Mouse (Mus musculus): Measurements from ENCODE around the gene Ccdc103. TPM values are rescaled to one million over a fixed set of nuclear protein-coding genes. Genes with fewer than 3 reads are reported as not detected.

Ccdc103 gene
- polyA plus RNA-seq, 1 experiment from 2014 or later: 0.99 TPM

- WGBS: 2% methylated on average over 43 of the region's 43 CpGs
Measured at GRCm38 (mm10) chr11:102893015-102893651, 12.1 kb downstream of the Ccdc103 start.

GRCm38 (mm10) chr11:102894716-102895115, 13.7 kb downstream of the Ccdc103 start:
- WGBS: 77% methylated on average over 4 of the region's 4 CpGs
- Histone ChIP-seq H3K4me1 (replicated peaks) (peaks cover 10% of the 10 kb centered on the region), H3K9me3 (no peaks in the 10 kb centered on the region), H3K36me3 (no peaks in the 10 kb centered on the region), H3K4me2 (no peak overlapping the region), H3K9ac (replicated peaks) (no peak overlapping the region), H3K27me3 (peaks cover 59% of the 10 kb centered on the region), H3K4me3 (replicated peaks) (no peak overlapping the region), H3K27ac (no peak overlapping the region)
- ATAC-seq (ENCODE audit: insufficient number of reproducible peaks, insufficient read depth, low FRiP score, low TSS enrichment, low read depth): no peak

More at GRCm38 (mm10) chr11:102893015-102893651, 12.1 kb downstream of the Ccdc103 start:
- H3K9ac ChIP-seq (replicated peaks): peak overlapping the region; percentile 59
- ATAC-seq (ENCODE audit: insufficient number of reproducible peaks, insufficient read depth, low FRiP score, low TSS enrichment, low read depth): peak; percentile 48; the same call in 1 of the 2 replicates
- H3K4me1 ChIP-seq (replicated peaks): peaks cover 10% of the 10 kb centered on the region
- H3K36me3 ChIP-seq: no peaks in the 10 kb centered on the region
- H3K9me3 ChIP-seq: no peaks in the 10 kb centered on the region
- peaks cover 72% of the 10 kb centered on the region for H3K27me3 ChIP-seq
- H3K27ac ChIP-seq: no peak overlapping the region
- peak overlapping the region; percentile 40 for H3K4me3 ChIP-seq (replicated peaks)
- peak overlapping the region; percentile 69 for H3K4me2 ChIP-seq

GRCm38 (mm10) chr11:102895779-102896178, 14.8 kb downstream of the Ccdc103 start:
- H3K27me3 ChIP-seq: peaks cover 63% of the 10 kb centered on the region
- no peak overlapping the region for H3K27ac ChIP-seq
- WGBS: 80% methylated on average over 9 of the region's 9 CpGs
- no peak overlapping the region for H3K4me2 ChIP-seq
- H3K9ac ChIP-seq (replicated peaks): no peak overlapping the region
- no peak for ATAC-seq (ENCODE audit: insufficient number of reproducible peaks, insufficient read depth, low FRiP score, low TSS enrichment, low read depth)
- no peak overlapping the region for H3K4me3 ChIP-seq (replicated peaks)
- no peaks in the 10 kb centered on the region for H3K36me3 ChIP-seq
- H3K9me3 ChIP-seq: no peaks in the 10 kb centered on the region
- H3K4me1 ChIP-seq (replicated peaks): peaks cover 10% of the 10 kb centered on the region

- no peaks in the 10 kb centered on the region for H3K9me3 ChIP-seq
- WGBS: 77% methylated on average over 20 of the region's 20 CpGs
- no peak overlapping the region for H3K4me2 ChIP-seq
- H3K9ac ChIP-seq (replicated peaks): no peak overlapping the region
- peaks cover 58% of the 10 kb centered on the region for H3K27me3 ChIP-seq
- H3K4me1 ChIP-seq (replicated peaks): peaks cover 10% of the 10 kb centered on the region
- no peak overlapping the region for H3K27ac ChIP-seq
- ATAC-seq (ENCODE audit: insufficient number of reproducible peaks, insufficient read depth, low FRiP score, low TSS enrichment, low read depth): no peak
- no peak overlapping the region for H3K4me3 ChIP-seq (replicated peaks)
- no peaks in the 10 kb centered on the region for H3K36me3 ChIP-seq
Measured at GRCm38 (mm10) chr11:102896641-102897040, 15.6 kb downstream of the Ccdc103 start.

GRCm38 (mm10) chr11:102898408-102898807, 17.4 kb downstream of the Ccdc103 start:
- no peak overlapping the region for H3K27ac ChIP-seq
- H3K27me3 ChIP-seq: peaks cover 46% of the 10 kb centered on the region
- WGBS: 79% methylated on average over 9 of the region's 9 CpGs
- no peaks in the 10 kb centered on the region for H3K36me3 ChIP-seq
- H3K4me3 ChIP-seq (replicated peaks): no peak overlapping the region
- no peak for ATAC-seq (ENCODE audit: insufficient number of reproducible peaks, insufficient read depth, low FRiP score, low TSS enrichment, low read depth)
- H3K4me2 ChIP-seq: no peak overlapping the region
- H3K4me1 ChIP-seq (replicated peaks): peaks cover 8% of the 10 kb centered on the region
- no peaks in the 10 kb centered on the region for H3K9me3 ChIP-seq
- H3K9ac ChIP-seq (replicated peaks): no peak overlapping the region

- Histone ChIP-seq H3K9me3 (no peaks in the 10 kb centered on the region), H3K27me3 (peaks cover 23% of the 10 kb centered on the region), H3K4me2 (no peak within 1 kb of the TSS), H3K36me3 (peaks cover 12% of the 10 kb centered on the region), H3K4me1 (replicated peaks) (0 out of 2 replicates have a peak, but pooled peaks cover 5% of the 10 kb centered on the region), H3K9ac (replicated peaks) (no peak within 1 kb of the TSS), H3K27ac (no peak within 1 kb of the TSS), H3K4me3 (replicated peaks) (no peak within 1 kb of the TSS)
- 11% methylated on average over 7 of the region's 7 CpGs for WGBS
- no peak for ATAC-seq (ENCODE audit: insufficient number of reproducible peaks, insufficient read depth, low FRiP score, low TSS enrichment, low read depth)
Measured at GRCm38 (mm10) chr11:102900763-102901162, 19.8 kb downstream of the Ccdc103 start, which contains the start of gene Gfap. Gfap (minus strand) TSS chr11:102900912.

- ATAC-seq (ENCODE audit: insufficient number of reproducible peaks, insufficient read depth, low FRiP score, low TSS enrichment, low read depth): no peak
- H3K9me3 ChIP-seq: no peaks in the 10 kb centered on the region
- peaks cover 16% of the 10 kb centered on the region for H3K36me3 ChIP-seq
- H3K4me2 ChIP-seq: no peak overlapping the region
- WGBS: 58% methylated on average over 4 of the region's 4 CpGs
- no peak overlapping the region for H3K4me3 ChIP-seq (replicated peaks)
- H3K9ac ChIP-seq (replicated peaks): no peak overlapping the region
- H3K27ac ChIP-seq: no peak overlapping the region
- 0 out of 2 replicates have a peak, but pooled peaks cover 5% of the 10 kb centered on the region for H3K4me1 ChIP-seq (replicated peaks)
- H3K27me3 ChIP-seq: peaks cover 18% of the 10 kb centered on the region
Measured at GRCm38 (mm10) chr11:102901199-102901598, 20.2 kb downstream of the Ccdc103 start.

- Histone ChIP-seq H3K4me1 (replicated peaks) (0 out of 2 replicates have a peak, but pooled peaks cover 2% of the 10 kb centered on the region), H3K27me3 (peaks cover 9% of the 10 kb centered on the region; the same call in 1 of the 2 replicates), H3K9me3 (no peaks in the 10 kb centered on the region), H3K27ac (no peak overlapping the region), H3K4me3 (replicated peaks) (no peak overlapping the region), H3K36me3 (peaks cover 25% of the 10 kb centered on the region), H3K4me2 (no peak overlapping the region), H3K9ac (replicated peaks) (no peak overlapping the region)
- WGBS: 77% methylated on average over 5 of the region's 5 CpGs
- ATAC-seq (ENCODE audit: insufficient number of reproducible peaks, insufficient read depth, low FRiP score, low TSS enrichment, low read depth): no peak
Measured at GRCm38 (mm10) chr11:102902107-102902506, 21.1 kb downstream of the Ccdc103 start.

GRCm38 (mm10) chr11:102903654-102904053, 22.6 kb downstream of the Ccdc103 start:
- H3K4me1 ChIP-seq (replicated peaks): no peaks in the 10 kb centered on the region
- H3K27ac ChIP-seq: no peak overlapping the region
- H3K4me2 ChIP-seq: no peak overlapping the region
- H3K4me3 ChIP-seq (replicated peaks): no peak overlapping the region
- H3K9ac ChIP-seq (replicated peaks): no peak overlapping the region
- peaks cover 4% of the 10 kb centered on the region; the same call in 1 of the 2 replicates for H3K27me3 ChIP-seq
- H3K36me3 ChIP-seq: peaks cover 41% of the 10 kb centered on the region
- WGBS: 84% methylated on average over 7 of the region's 7 CpGs
- no peaks in the 10 kb centered on the region for H3K9me3 ChIP-seq
- no peak for ATAC-seq (ENCODE audit: insufficient number of reproducible peaks, insufficient read depth, low FRiP score, low TSS enrichment, low read depth)

- no peak overlapping the region for H3K4me3 ChIP-seq (replicated peaks)
- H3K9ac ChIP-seq (replicated peaks): no peak overlapping the region
- no peaks in the 10 kb centered on the region for H3K4me1 ChIP-seq (replicated peaks)
- no peaks in the 10 kb centered on the region for H3K9me3 ChIP-seq
- no peaks in the 10 kb centered on the region for H3K27me3 ChIP-seq
- WGBS: 77% methylated on average over 7 of the region's 7 CpGs
- H3K36me3 ChIP-seq: peaks cover 98% of the 10 kb centered on the region
- ATAC-seq (ENCODE audit: insufficient number of reproducible peaks, insufficient read depth, low FRiP score, low TSS enrichment, low read depth): no peak
- H3K27ac ChIP-seq: no peak overlapping the region
- no peak overlapping the region for H3K4me2 ChIP-seq
Measured at GRCm38 (mm10) chr11:102911376-102911775, 30.4 kb downstream of the Ccdc103 start.

GRCm38 (mm10) chr11:102915380-102915779, 34.4 kb downstream of the Ccdc103 start:
- H3K36me3 ChIP-seq: peaks cover 67% of the 10 kb centered on the region
- no peak overlapping the region for H3K4me2 ChIP-seq
- H3K9me3 ChIP-seq: no peaks in the 10 kb centered on the region
- no peak overlapping the region for H3K27ac ChIP-seq
- 84% methylated on average over 9 of the region's 9 CpGs for WGBS
- no peaks in the 10 kb centered on the region for H3K27me3 ChIP-seq
- no peak for ATAC-seq (ENCODE audit: insufficient number of reproducible peaks, insufficient read depth, low FRiP score, low TSS enrichment, low read depth)
- no peak overlapping the region for H3K9ac ChIP-seq (replicated peaks)
- no peaks in the 10 kb centered on the region for H3K4me1 ChIP-seq (replicated peaks)
- no peak overlapping the region for H3K4me3 ChIP-seq (replicated peaks)

- Histone ChIP-seq H3K4me1 (replicated peaks) (peaks cover 20% of the 10 kb centered on the region), H3K27me3 (no peaks in the 10 kb centered on the region), H3K9me3 (no peaks in the 10 kb centered on the region), H3K4me2 (no peak overlapping the region), H3K9ac (replicated peaks) (no peak overlapping the region), H3K27ac (no peak overlapping the region), H3K36me3 (peaks cover 61% of the 10 kb centered on the region), H3K4me3 (replicated peaks) (no peak overlapping the region)
- 93% methylated on average over 4 of the region's 4 CpGs for WGBS
- no peak for ATAC-seq (ENCODE audit: insufficient number of reproducible peaks, insufficient read depth, low FRiP score, low TSS enrichment, low read depth)
Measured at GRCm38 (mm10) chr11:102918077-102918476, 37.1 kb downstream of the Ccdc103 start.

Measured in limb, embryonic 12.5 days (tissue).